Mouse (Mus musculus): ENCODE measurements around the gene Sec16b.

GRCm38 (mm10) chr1:157503071-157503470 lies 3.5 kb upstream of the Sec16b start:
- TF ChIP-seq CTCF (IDR thresholded peaks at IDR 0.05; ENCODE audit: insufficient read depth, low read length) = no peak
- no peak for TF ChIP-seq POLR2A (IDR thresholded peaks at IDR 0.05; ENCODE audit: borderline replicate concordance, extremely low read depth, low read depth, low read length)
